In the genomic region with DNA sequence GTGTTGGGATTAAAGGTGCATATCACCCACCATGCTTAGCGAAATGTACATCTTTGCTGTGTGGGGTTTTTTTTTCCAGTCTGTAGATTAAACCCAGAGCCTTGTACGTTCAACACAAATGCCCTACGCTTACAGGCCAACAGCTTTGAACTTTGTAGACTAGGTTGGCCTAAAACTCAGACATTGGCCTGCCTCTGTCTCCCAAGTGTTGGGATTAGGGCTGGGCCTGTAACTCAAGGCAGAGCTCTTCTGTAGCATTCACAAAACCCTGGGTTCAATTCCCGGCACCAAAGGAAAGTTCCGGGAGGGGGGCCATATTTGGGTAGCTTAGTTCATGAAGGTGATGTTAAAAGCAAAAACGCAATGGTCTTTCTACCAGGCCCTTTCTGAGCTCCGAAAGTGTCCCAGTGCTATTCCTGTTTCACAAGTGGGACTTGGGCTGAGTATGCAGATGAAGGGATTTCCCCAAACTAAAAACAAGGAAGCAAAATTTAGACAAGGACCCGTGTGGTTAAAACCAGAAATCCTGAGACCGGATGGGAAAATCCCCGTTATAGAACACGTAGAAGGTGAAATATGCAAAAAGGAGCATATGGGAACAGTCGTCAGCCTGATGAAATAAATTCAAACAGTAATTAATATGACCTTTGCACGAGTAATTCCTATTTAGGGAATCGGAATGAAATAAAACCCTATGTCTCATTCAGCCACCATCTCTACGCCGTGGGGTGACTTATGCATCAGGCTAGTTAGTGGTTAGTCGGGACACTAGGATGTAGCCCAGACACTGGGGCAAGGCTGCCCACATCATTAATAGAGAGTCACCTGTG, we compare ENCODE assay signal across 8 mouse cellular contexts. TPM values are rescaled to one million over a fixed set of nuclear protein-coding genes. Genes with fewer than 3 reads are reported as not detected.
DNase-seq lines count a peak whose midpoint lies in the region; ATAC-seq lines count a peak whose summit lies in the region.

No protein-coding gene starts in this region.

- no peak for DNase-seq in heart, postnatal 4 days
- DNase-seq in adipocyte (ENCODE audit: low spot score): peak; percentile 54
- DNase-seq in urinary bladder, adult 2 months (ENCODE audit: low spot score): no peak
- DNase-seq in gastrocnemius, adult 18-20 months (ENCODE audit: low spot score): no peak
- DNase-seq in cerebellum, postnatal 36 days: no peak

- no peak overlapping the region for H3K9ac ChIP-seq in heart, embryonic 15.5 days
- peak overlapping the region; percentile 100 for H3K9ac ChIP-seq in hindbrain, embryonic 13.5 days
- H3K9ac ChIP-seq in midbrain, embryonic 12.5 days (replicated peaks): no peak overlapping the region; the same call in 1 of the 2 replicates

- ATAC-seq in heart, embryonic 15.5 days (replicated peaks; ENCODE audit: insufficient number of reproducible peaks, insufficient read depth, low FRiP score, low read depth): no peak
- no peak for ATAC-seq in hindbrain, embryonic 13.5 days (ENCODE audit: low FRiP score)
- ATAC-seq in midbrain, embryonic 12.5 days (ENCODE audit: low FRiP score, low read depth): no peak; the same call in 1 of the 2 replicates

- no peaks in the 10 kb centered on the region for H3K9me3 ChIP-seq in heart, embryonic 15.5 days (replicated peaks)
- no peaks in the 10 kb centered on the region for H3K9me3 ChIP-seq in hindbrain, embryonic 13.5 days
- H3K9me3 ChIP-seq in midbrain, embryonic 12.5 days: no peaks in the 10 kb centered on the region

- peak overlapping the region; percentile 94 for H3K4me3 ChIP-seq in heart, embryonic 15.5 days
- H3K4me3 ChIP-seq in hindbrain, embryonic 13.5 days: peak overlapping the region; percentile 98
- peak overlapping the region; percentile 98 for H3K4me3 ChIP-seq in midbrain, embryonic 12.5 days

- WGBS in heart, embryonic 15.5 days: 71% methylated on average over 17 of the region's 17 CpGs
- WGBS in hindbrain, embryonic 13.5 days: 70% methylated on average over 17 of the region's 17 CpGs
- WGBS in midbrain, embryonic 12.5 days: 73% methylated on average over 17 of the region's 17 CpGs

- H3K27ac ChIP-seq in heart, embryonic 15.5 days: no peak overlapping the region
- H3K27ac ChIP-seq in hindbrain, embryonic 13.5 days: peak overlapping the region; percentile 10; the same call in 1 of the 2 replicates
- no peak overlapping the region for H3K27ac ChIP-seq in midbrain, embryonic 12.5 days (replicated peaks)

- no peaks in the 10 kb centered on the region for H3K27me3 ChIP-seq in heart, embryonic 15.5 days
- no peaks in the 10 kb centered on the region for H3K27me3 ChIP-seq in hindbrain, embryonic 13.5 days
- no peaks in the 10 kb centered on the region for H3K27me3 ChIP-seq in midbrain, embryonic 12.5 days

- H3K36me3 ChIP-seq in heart, embryonic 15.5 days: peaks cover 20% of the 10 kb centered on the region
- H3K36me3 ChIP-seq in hindbrain, embryonic 13.5 days: peaks cover 26% of the 10 kb centered on the region
- H3K36me3 ChIP-seq in midbrain, embryonic 12.5 days: peaks cover 29% of the 10 kb centered on the region

- H3K4me2 ChIP-seq in heart, embryonic 15.5 days: peak overlapping the region; percentile 47
- H3K4me2 ChIP-seq in hindbrain, embryonic 13.5 days: peak overlapping the region; percentile 96
- H3K4me2 ChIP-seq in midbrain, embryonic 12.5 days (replicated peaks): peak overlapping the region; percentile 44

- H3K4me1 ChIP-seq in heart, embryonic 15.5 days (replicated peaks): peaks cover 18% of the 10 kb centered on the region
- peaks cover 33% of the 10 kb centered on the region for H3K4me1 ChIP-seq in hindbrain, embryonic 13.5 days (replicated peaks)
- H3K4me1 ChIP-seq in midbrain, embryonic 12.5 days: peaks cover 16% of the 10 kb centered on the region

RNA-seq across cellular contexts. Expression of gene Denr, which starts 0.6 kb away (rescaled TPM):
- polyA plus RNA-seq in heart, embryonic 15.5 days (2015; fragmentation: Nextera tagmentation; extraction: Ambion mirVana): 73.5 and 103 TPM in 2 replicates
- total RNA-seq in heart, postnatal 4 days (2021): 10 to 100 TPM; 56.7 to 61.4 TPM
- 143 and 146 TPM in 2 replicates for polyA plus RNA-seq in hindbrain, embryonic 13.5 days (2015; fragmentation: Nextera tagmentation; extraction: Ambion mirVana)
- 159 and 167 TPM in 2 replicates for polyA plus RNA-seq in midbrain, embryonic 12.5 days (2016; fragmentation: Nextera tagmentation; extraction: Ambion mirVana)
- 36.5 and 38.1 TPM in 2 replicates for polyA plus RNA-seq in urinary bladder, adult 2 months (2012; rRNA removed)
- total RNA-seq in gastrocnemius, adult 18-20 months (2021): 10 to 100 TPM; 48.6 to 59.9 TPM

RNA-seq across cellular contexts. Expression of gene Gm43518, which starts 20.9 kb away (rescaled TPM):
- polyA plus RNA-seq in heart, embryonic 15.5 days (2015; fragmentation: Nextera tagmentation; extraction: Ambion mirVana): 0.91 and 2.7 TPM in 2 replicates
- under 1 TPM in 1 of 2 experiments, not detected in 1; 0.62 TPM for total RNA-seq in heart, postnatal 4 days (2021)
- 5.6 and 5.8 TPM in 2 replicates for polyA plus RNA-seq in hindbrain, embryonic 13.5 days (2015; fragmentation: Nextera tagmentation; extraction: Ambion mirVana)
- 1.8 and 3.4 TPM in 2 replicates for polyA plus RNA-seq in midbrain, embryonic 12.5 days (2016; fragmentation: Nextera tagmentation; extraction: Ambion mirVana)
- polyA plus RNA-seq in urinary bladder, adult 2 months (2012; rRNA removed): 2.3 and 2.8 TPM in 2 replicates
- total RNA-seq in gastrocnemius, adult 18-20 months (2021): not detected

RNA-seq across cellular contexts. Expression of gene Ccdc62, which starts 24.1 kb away (rescaled TPM):
- 4.8 and 5.6 TPM in 2 replicates for polyA plus RNA-seq in heart, embryonic 15.5 days (2015; fragmentation: Nextera tagmentation; extraction: Ambion mirVana)
- total RNA-seq in heart, postnatal 4 days (2021): 1 to 10 TPM; 2.2 TPM
- 6.2 and 7.8 TPM in 2 replicates for polyA plus RNA-seq in hindbrain, embryonic 13.5 days (2015; fragmentation: Nextera tagmentation; extraction: Ambion mirVana)
- 4.9 and 6.1 TPM in 2 replicates for polyA plus RNA-seq in midbrain, embryonic 12.5 days (2016; fragmentation: Nextera tagmentation; extraction: Ambion mirVana)
- polyA plus RNA-seq in urinary bladder, adult 2 months (2012; rRNA removed): 10.9 and 15.4 TPM in 2 replicates
- 1 to 10 TPM; 1.4 to 1.6 TPM for total RNA-seq in gastrocnemius, adult 18-20 months (2021)

RNA-seq across cellular contexts. Expression of gene Hcar1, which starts 26.5 kb away (rescaled TPM):
- 0.16 and 0.34 TPM in 2 replicates for polyA plus RNA-seq in heart, embryonic 15.5 days (2015; fragmentation: Nextera tagmentation; extraction: Ambion mirVana)
- under 1 TPM; 0.38 to 0.41 TPM for total RNA-seq in heart, postnatal 4 days (2021)
- polyA plus RNA-seq in hindbrain, embryonic 13.5 days (2015; fragmentation: Nextera tagmentation; extraction: Ambion mirVana): 0.34 and 0.39 TPM in 2 replicates
- 0.35 and 0.50 TPM in 2 replicates for polyA plus RNA-seq in midbrain, embryonic 12.5 days (2016; fragmentation: Nextera tagmentation; extraction: Ambion mirVana)
- polyA plus RNA-seq in urinary bladder, adult 2 months (2012; rRNA removed): 8.4 and 9.0 TPM in 2 replicates
- under 1 TPM; 0.21 to 0.36 TPM for total RNA-seq in gastrocnemius, adult 18-20 months (2021)

RNA-seq across cellular contexts. Expression of gene Hcar2, which starts 41.1 kb away (rescaled TPM):
- polyA plus RNA-seq in heart, embryonic 15.5 days (2015; fragmentation: Nextera tagmentation; extraction: Ambion mirVana): 0.08 and 0.20 TPM in 2 replicates
- not detected for total RNA-seq in heart, postnatal 4 days (2021)
- polyA plus RNA-seq in hindbrain, embryonic 13.5 days (2015; fragmentation: Nextera tagmentation; extraction: Ambion mirVana): not detected in 2 replicates
- not detected in 2 replicates for polyA plus RNA-seq in midbrain, embryonic 12.5 days (2016; fragmentation: Nextera tagmentation; extraction: Ambion mirVana)
- 6.3 and 7.2 TPM in 2 replicates for polyA plus RNA-seq in urinary bladder, adult 2 months (2012; rRNA removed)
- total RNA-seq in gastrocnemius, adult 18-20 months (2021): not detected

Comparison
In these comparisons a context has a peak if more than half of its experiments do, and no peak if none do; other contexts are left out.
1. H3K4me2 ChIP-seq: peak in every context shown above with its lines; median percentile 96 in hindbrain, embryonic 13.5 days; 47 in heart, embryonic 15.5 days; 44 in midbrain, embryonic 12.5 days.